Mouse (Mus musculus) heart, postnatal 0 days (tissue): ENCODE data around the gene Barhl1. TPM values are rescaled to one million over a fixed set of nuclear protein-coding genes. Genes with fewer than 3 reads are reported as not detected.

Experiments used
- ATAC-seq: fragments of 200-750 bp; cut with Nextera tagmentation; 2 replicates; pipeline ENCODE4 v1.8.0; 2017; ENCODE audit warnings: low read depth, moderate number of reproducible peaks, moderate library complexity; ENCODE audit not compliant: insufficient read depth
- DNase-seq: peaks from one replicate; pipeline ENCODE4 v3.0.0-alpha.2; 2016; ENCODE audit warnings: low spot score
- H3K27ac ChIP-seq: fragments of 300-500 bp; sonication (generic); 2 replicates; pipeline ENCODE4 v1.5.1; 2014; ENCODE audit warnings: low read depth, mild to moderate bottlenecking
- H3K27me3 ChIP-seq: fragments of 300-500 bp; sonication (generic); 2 replicates; pipeline ENCODE4 v1.6.1; 2014; ENCODE audit warnings: low read length, mixed read lengths; ENCODE audit not compliant: control insufficient read depth, insufficient read depth
- H3K36me3 ChIP-seq: fragments of 300-500 bp; sonication (generic); replicated peaks from 2 replicates; pipeline ENCODE4 v1.6.1; 2014; ENCODE audit warnings: low read length, mixed read lengths; ENCODE audit not compliant: control insufficient read depth, insufficient read depth
- H3K4me1 ChIP-seq: fragments of 300-500 bp; sonication (generic); 2 replicates; pipeline ENCODE4 v1.6.1; 2014; ENCODE audit warnings: antibody characterized with exemption; ENCODE audit not compliant: control insufficient read depth, insufficient read depth
- H3K4me2 ChIP-seq: fragments of 300-500 bp; sonication (generic); 2 replicates; pipeline ENCODE4 v1.6.1; 2014; ENCODE audit warnings: low read depth, mild to moderate bottlenecking, low read length, moderate library complexity
- H3K4me3 ChIP-seq: fragments of 300-500 bp; sonication (generic); 2 replicates; pipeline ENCODE4 v1.5.1; 2014; ENCODE audit warnings: low read depth, low read length
- H3K9ac ChIP-seq: fragments of 300-500 bp; sonication (generic); replicated peaks from 2 replicates; pipeline ENCODE4 v1.6.1; 2014; ENCODE audit warnings: low read depth, low read length, mixed read lengths
- H3K9me3 ChIP-seq: fragments of 300-500 bp; sonication (generic); replicated peaks from 2 replicates; pipeline ENCODE4 v1.6.1; 2016; ENCODE audit warnings: low read length; ENCODE audit not compliant: control insufficient read depth
- CTCF ChIP-seq: IDR thresholded peaks from 2 replicates; pipeline ENCODE4 v1.5.1; 2016; ENCODE audit warnings: antibody characterized with exemption, control low read depth, low read depth
- EP300 ChIP-seq: IDR thresholded peaks from 2 replicates; pipeline ENCODE4 v1.6.1; 2016; ENCODE audit warnings: antibody characterized with exemption, low read depth
- WGBS: fragments of 180-500 bp; shearing (Covaris S2); extraction: QIAGEN DNeasy Blood & Tissue Kit; methylation state at CpG from one replicate; pipeline ENCODE4 v1.1.7; 2014; 5-methylcytosine and 5-hydroxymethylcytosine counted together
- polyA plus RNA-seq: library from polyadenylated mRNA; unstranded; fragments of >200 nt; fragmentation: Nextera tagmentation; extraction: Ambion mirVana; gene quantifications from 2 replicates; pipeline ENCODE4 v1.2.1, GENCODE M21; 2015
- total RNA-seq: library from RNA; depleted of rRNA; stranded (reverse); fragments of >200 nt; gene quantifications from 2 replicates; pipeline ENCODE4 v1.2.3, GENCODE M21; 2014; ENCODE audit warnings: low replicate concordance

The Barhl1 gene
- total and polyA plus RNA-seq, 2 experiments from 2014 or later, result not detected

DNA sequence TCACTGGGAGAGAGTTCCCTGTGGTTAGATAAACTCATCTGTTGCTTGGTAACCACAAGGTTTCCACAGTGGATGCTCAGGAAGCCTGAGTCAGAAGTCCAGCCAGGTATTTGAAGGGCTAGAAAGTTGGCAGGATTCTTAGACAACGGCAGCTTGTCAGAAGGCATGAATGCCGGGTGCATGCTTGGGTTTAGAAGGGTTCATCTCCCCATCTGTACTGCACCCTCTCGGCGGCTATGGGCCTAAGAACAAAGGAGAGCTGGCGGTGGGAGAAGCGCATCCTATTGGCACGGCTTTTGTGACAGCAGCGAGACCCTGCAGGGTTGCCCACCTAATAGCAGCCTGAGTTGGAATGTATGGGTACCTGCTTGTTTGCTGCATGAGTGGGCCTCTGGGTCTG, 14.2 kb downstream of the Barhl1 start:
- DNase-seq (no peak), ATAC-seq (no peak)
- Histone ChIP-seq H3K4me2 (no peak overlapping the region), H3K9me3 (no peaks in the 10 kb centered on the region), H3K27me3 (peaks cover 9% of the 10 kb centered on the region), H3K4me3 (no peak overlapping the region), H3K36me3 (peaks cover 26% of the 10 kb centered on the region), H3K9ac (no peak overlapping the region), H3K27ac (no peak overlapping the region), H3K4me1 (no peaks in the 10 kb centered on the region)
- no peak for TF ChIP-seq EP300
- TF ChIP-seq CTCF, result no peak
- WGBS, result 90% methylated on average over 8 of the region's 8 CpGs

DNA sequence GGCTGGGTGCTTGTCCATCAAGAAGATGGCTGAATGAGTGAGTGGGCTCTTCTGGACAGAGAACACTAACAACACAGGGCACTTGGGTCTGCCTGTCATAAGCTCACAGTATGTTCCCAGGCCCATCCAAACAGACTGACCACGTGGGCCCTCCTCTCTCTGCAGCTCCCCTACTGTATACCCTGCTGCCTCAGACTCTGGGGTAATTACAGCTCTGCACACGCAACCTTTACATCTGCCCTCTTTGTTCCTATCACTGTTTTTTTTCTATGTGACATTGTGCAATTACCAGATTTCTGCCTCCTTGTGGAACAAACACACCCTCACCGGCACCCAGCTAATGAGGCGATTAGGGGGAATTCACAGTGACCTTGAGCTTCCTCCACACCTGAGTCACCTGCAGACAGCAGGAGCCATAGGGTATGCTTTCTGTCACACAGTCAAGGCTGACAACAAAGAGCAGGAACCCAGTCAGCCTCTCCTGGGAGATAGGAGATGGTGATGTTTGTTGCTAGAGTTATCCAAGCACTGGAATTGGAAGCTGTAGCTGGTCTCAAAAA, 19.0 kb downstream of the Barhl1 start:
- DNase-seq, result no peak
- WGBS, result 86% methylated on average over 4 of the region's 4 CpGs
- H3K4me1 ChIP-seq, result no peaks in the 10 kb centered on the region
- no peak overlapping the region for H3K4me2 ChIP-seq
- H3K36me3 ChIP-seq, result peaks cover 39% of the 10 kb centered on the region
- H3K27ac ChIP-seq, result no peak overlapping the region
- TF ChIP-seq EP300 (no peak), CTCF (no peak)
- H3K9me3 ChIP-seq, result no peaks in the 10 kb centered on the region
- H3K4me3 ChIP-seq, result no peak overlapping the region
- no peak overlapping the region for H3K9ac ChIP-seq
- no peaks in the 10 kb centered on the region for H3K27me3 ChIP-seq
- no peak for ATAC-seq

DNA sequence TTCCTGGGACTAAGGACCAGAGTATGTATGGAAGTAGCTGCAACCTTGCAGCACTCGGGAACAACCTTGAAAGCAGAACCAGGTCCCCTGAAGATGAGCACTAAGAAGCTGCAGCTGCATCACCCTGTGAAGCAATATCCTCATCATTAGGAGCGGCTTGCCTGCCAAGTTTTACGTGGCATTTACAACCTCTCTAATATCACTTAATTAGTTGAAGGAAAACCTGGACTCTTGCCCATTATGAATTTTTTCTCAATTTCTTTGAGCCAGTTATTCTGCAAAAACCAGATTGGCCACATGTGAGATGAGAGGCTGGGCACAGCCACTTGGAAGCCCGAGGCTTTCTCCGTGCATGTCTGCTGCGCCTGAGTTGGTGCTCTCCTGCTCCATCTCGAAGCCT, 20.6 kb downstream of the Barhl1 start:
- 91% methylated on average over 7 of the region's 7 CpGs for WGBS
- no peaks in the 10 kb centered on the region for H3K27me3 ChIP-seq
- no peak overlapping the region for H3K27ac ChIP-seq
- no peak overlapping the region for H3K9ac ChIP-seq
- TF ChIP-seq EP300 (no peak), CTCF (no peak)
- H3K4me1 ChIP-seq, result no peaks in the 10 kb centered on the region
- no peaks in the 10 kb centered on the region for H3K9me3 ChIP-seq
- H3K4me2 ChIP-seq, result no peak overlapping the region
- H3K36me3 ChIP-seq, result peaks cover 44% of the 10 kb centered on the region
- H3K4me3 ChIP-seq, result no peak overlapping the region
- ATAC-seq, result no peak
- DNase-seq, result no peak

DNA sequence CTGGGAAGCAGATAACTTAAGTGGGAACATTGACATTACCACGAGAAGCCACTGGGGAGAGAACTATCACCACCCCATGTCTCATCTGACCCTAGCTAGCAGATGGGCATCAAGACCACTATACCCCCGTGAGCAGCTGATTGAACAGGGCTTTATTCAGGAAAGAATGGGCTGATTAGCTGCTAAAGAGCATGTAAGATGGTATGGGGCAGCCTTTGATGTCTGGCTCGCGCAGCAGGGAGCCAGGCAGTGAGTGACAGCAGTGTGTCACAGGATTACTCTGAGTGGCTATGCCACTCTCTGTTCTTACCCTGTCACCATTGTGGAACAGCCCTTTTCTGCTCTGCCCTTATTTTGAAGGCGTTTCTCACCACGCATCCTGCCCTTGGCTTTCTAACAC, 22.9 kb downstream of the Barhl1 start:
- Histone ChIP-seq H3K4me1 (no peaks in the 10 kb centered on the region), H3K27ac (no peak overlapping the region), H3K27me3 (no peaks in the 10 kb centered on the region), H3K4me2 (no peak overlapping the region), H3K36me3 (peaks cover 46% of the 10 kb centered on the region), H3K4me3 (no peak overlapping the region), H3K9ac (no peak overlapping the region), H3K9me3 (no peaks in the 10 kb centered on the region)
- 74% methylated on average over 6 of the region's 6 CpGs for WGBS
- TF ChIP-seq EP300 (no peak), CTCF (no peak)
- no peak for DNase-seq
- no peak for ATAC-seq

DNA sequence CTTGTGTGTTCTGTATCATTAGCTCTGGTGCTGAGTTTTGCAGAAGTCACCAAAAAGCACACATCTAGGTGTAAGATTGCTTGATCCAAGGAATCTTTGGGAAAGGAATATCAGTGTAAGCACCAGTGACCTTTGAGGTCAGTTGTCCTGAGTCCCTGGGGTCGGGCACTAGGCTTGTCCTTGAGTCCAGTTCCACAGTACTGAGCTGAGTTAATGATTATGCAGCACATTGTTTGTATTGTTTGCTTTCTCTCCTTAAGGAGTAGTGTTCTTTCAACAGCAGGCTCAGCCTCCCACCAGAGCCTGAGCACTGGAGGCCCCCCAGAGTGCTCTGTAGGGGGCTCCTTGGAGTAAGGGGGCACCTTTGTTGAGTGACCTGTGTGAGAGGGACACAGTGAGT, 23.7 kb downstream of the Barhl1 start:
- ATAC-seq, result no peak
- no peaks in the 10 kb centered on the region for H3K4me1 ChIP-seq
- H3K9me3 ChIP-seq, result no peaks in the 10 kb centered on the region
- no peaks in the 10 kb centered on the region for H3K27me3 ChIP-seq
- TF ChIP-seq CTCF (no peak), EP300 (no peak)
- H3K9ac ChIP-seq, result no peak overlapping the region
- peaks cover 54% of the 10 kb centered on the region for H3K36me3 ChIP-seq
- no peak for DNase-seq
- H3K4me2 ChIP-seq, result no peak overlapping the region
- no peak overlapping the region for H3K4me3 ChIP-seq
- H3K27ac ChIP-seq, result no peak overlapping the region
- WGBS, result 70% methylated on average over 1 of the region's 1 CpGs

DNA sequence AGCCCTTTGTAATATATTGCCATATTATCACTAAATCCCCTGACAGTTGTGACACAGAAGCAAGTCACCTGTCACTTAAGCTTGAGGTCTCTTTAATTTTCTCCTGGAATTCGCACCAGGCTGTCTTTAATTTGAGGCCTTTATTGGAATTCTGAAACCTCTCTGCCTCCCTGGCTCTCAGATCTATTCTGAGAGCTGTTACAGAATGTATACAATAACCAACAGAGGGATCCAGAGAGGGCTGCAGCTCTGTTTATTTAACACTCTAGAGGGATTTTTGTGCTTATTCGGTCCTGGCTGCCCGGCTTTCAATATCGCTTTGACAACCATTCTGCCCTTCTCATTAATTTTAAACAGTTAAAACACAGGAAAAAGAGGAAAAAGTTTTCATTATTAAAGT, 31.6 kb downstream of the Barhl1 start:
- H3K4me3 ChIP-seq, result no peak overlapping the region
- no peaks in the 10 kb centered on the region for H3K4me1 ChIP-seq
- TF ChIP-seq EP300 (no peak), CTCF (no peak)
- H3K27me3 ChIP-seq, result no peaks in the 10 kb centered on the region
- DNase-seq (no peak), ATAC-seq (no peak)
- no peak overlapping the region for H3K4me2 ChIP-seq
- no peak overlapping the region for H3K9ac ChIP-seq
- H3K9me3 ChIP-seq, result no peaks in the 10 kb centered on the region
- whole genome bisulfite sequencing, result 94% methylated on average over 4 of the region's 4 CpGs
- H3K36me3 ChIP-seq, result peaks cover 60% of the 10 kb centered on the region
- no peak overlapping the region for H3K27ac ChIP-seq
